Mouse (Mus musculus) midbrain, postnatal 0 days (tissue): Measurements from ENCODE around the gene Kif9. TPM values are rescaled to one million over a fixed set of nuclear protein-coding genes. Genes with fewer than 3 reads are reported as not detected.
A peak's percentile ranks its signal among the peaks of the same experiment; 100 is the strongest.

Experiments used
- ATAC-seq: fragments of 200-750 bp; cut with Nextera tagmentation; 2 replicates; pipeline ENCODE4 v1.8.0; 2017; ENCODE audit warnings: moderate number of reproducible peaks, mild to moderate bottlenecking, moderate TSS enrichment, moderate library complexity; ENCODE audit not compliant: low FRiP score
- DNase-seq: peaks from one replicate; pipeline ENCODE4 v3.0.0-alpha.2; 2015; ENCODE audit warnings: low spot score
- H3K27ac ChIP-seq: fragments of 300-500 bp; sonication (generic); 2 replicates; pipeline ENCODE4 v1.5.1; 2014; ENCODE audit warnings: low read depth, mild to moderate bottlenecking, low read length, mixed read lengths
- H3K27me3 ChIP-seq: fragments of 300-500 bp; sonication (generic); 2 replicates; pipeline ENCODE4 v1.6.1; 2014; ENCODE audit warnings: low read length, control low read depth, mixed read lengths; ENCODE audit not compliant: insufficient read depth
- H3K36me3 ChIP-seq: fragments of 300-500 bp; sonication (generic); 2 replicates; pipeline ENCODE4 v1.6.1; 2014; ENCODE audit warnings: low read length, control low read depth, mixed read lengths; ENCODE audit not compliant: insufficient read depth
- H3K4me1 ChIP-seq: fragments of 300-500 bp; sonication (generic); 2 replicates; pipeline ENCODE4 v1.6.1; 2014; ENCODE audit warnings: mild to moderate bottlenecking, control low read depth, antibody characterized with exemption, low read length, mixed read lengths; ENCODE audit not compliant: insufficient read depth
- H3K4me2 ChIP-seq: fragments of 300-500 bp; sonication (generic); 2 replicates; pipeline ENCODE4 v1.6.1; 2014; ENCODE audit warnings: low read depth, mild to moderate bottlenecking, low read length, mixed read lengths; ENCODE audit not compliant: poor library complexity, severe bottlenecking
- H3K4me3 ChIP-seq: fragments of 300-500 bp; sonication (generic); 2 replicates; pipeline ENCODE4 v1.5.1; 2014; ENCODE audit warnings: low read depth, mild to moderate bottlenecking, low read length, moderate library complexity
- H3K9ac ChIP-seq: fragments of 300-500 bp; sonication (generic); replicated peaks from 2 replicates; pipeline ENCODE4 v1.6.1; 2014; ENCODE audit warnings: mild to moderate bottlenecking, low read length, moderate library complexity, mixed read lengths; ENCODE audit not compliant: poor library complexity, severe bottlenecking
- H3K9me3 ChIP-seq: fragments of 300-500 bp; sonication (generic); 2 replicates; pipeline ENCODE4 v1.6.1; 2016; ENCODE audit warnings: low read length, control low read depth
- CTCF ChIP-seq: IDR thresholded peaks from 2 replicates; pipeline ENCODE4 v1.5.1; 2016; ENCODE audit warnings: antibody characterized with exemption, mild to moderate bottlenecking
- WGBS: fragments of 180-500 bp; shearing (Covaris S2); extraction: QIAGEN DNeasy Blood & Tissue Kit; methylation state at CpG from one replicate; pipeline ENCODE4 v1.1.7; 2014; 5-methylcytosine and 5-hydroxymethylcytosine counted together
- polyA plus RNA-seq: library from polyadenylated mRNA; unstranded; fragments of >200 nt; fragmentation: Nextera tagmentation; extraction: Ambion mirVana; gene quantifications from 2 replicates; pipeline ENCODE4 v1.2.1, GENCODE M21; 2015
- total RNA-seq: library from RNA; depleted of rRNA; stranded (reverse); fragments of >200 nt; gene quantifications from 2 replicates; pipeline ENCODE4 v1.2.3, GENCODE M21; 2014

The Kif9 gene
- total and polyA plus RNA-seq, 2 experiments from 2014 or later = 3.7 to 5.6 TPM

- H3K9me3 ChIP-seq = no peaks in the 10 kb centered on the region
- H3K27me3 ChIP-seq = no peaks in the 10 kb centered on the region
- H3K4me3 ChIP-seq = no peak overlapping the region
- WGBS = 83% methylated on average over 15 of the region's 15 CpGs
- peaks cover 32% of the 10 kb centered on the region for H3K36me3 ChIP-seq
- no peak overlapping the region for H3K9ac ChIP-seq
- no peak overlapping the region for H3K27ac ChIP-seq
- H3K4me1 ChIP-seq = no peaks in the 10 kb centered on the region
- no peak for DNase-seq
- ATAC-seq = peak; percentile 10; the same call in 1 of the 2 replicates
- H3K4me2 ChIP-seq = no peak overlapping the region
- TF ChIP-seq CTCF = no peak
Observed at GRCm38 (mm10) chr9:110448356-110448755, 28.4 kb upstream of the Kif9 start.

GRCm38 (mm10) chr9:110448857-110449617 is 27.7 kb upstream of the Kif9 start:
- ATAC-seq = peak; percentile 91
- 25% methylated on average over 11 of the region's 11 CpGs for WGBS

GRCm38 (mm10) chr9:110452523-110452922 is 24.2 kb upstream of the Kif9 start:
- Histone ChIP-seq H3K9me3 (no peaks in the 10 kb centered on the region), H3K4me2 (no peak overlapping the region), H3K4me3 (no peak overlapping the region), H3K9ac (no peak overlapping the region), H3K27ac (no peak overlapping the region), H3K36me3 (peaks cover 31% of the 10 kb centered on the region), H3K4me1 (no peaks in the 10 kb centered on the region), H3K27me3 (no peaks in the 10 kb centered on the region)
- no peak for DNase-seq
- TF ChIP-seq CTCF = no peak
- 83% methylated on average over 3 of the region's 3 CpGs for WGBS
- no peak for ATAC-seq

More at GRCm38 (mm10) chr9:110448857-110449617, 27.7 kb upstream of the Kif9 start:
- H3K9me3 ChIP-seq = no peaks in the 10 kb centered on the region
- no peak overlapping the region for H3K4me2 ChIP-seq
- peak; percentile 91 for TF ChIP-seq CTCF
- H3K27me3 ChIP-seq = no peaks in the 10 kb centered on the region
- peak overlapping the region; percentile 51; the same call in 1 of the 2 replicates for H3K27ac ChIP-seq
- H3K36me3 ChIP-seq = peaks cover 32% of the 10 kb centered on the region
- DNase-seq = peak; percentile 95
- no peak overlapping the region for H3K4me3 ChIP-seq
- H3K4me1 ChIP-seq = no peaks in the 10 kb centered on the region
- no peak overlapping the region for H3K9ac ChIP-seq

GRCm38 (mm10) chr9:110457926-110458325 is 18.8 kb upstream of the Kif9 start:
- peaks cover 18% of the 10 kb centered on the region; the same call in 1 of the 2 replicates for H3K36me3 ChIP-seq
- H3K9me3 ChIP-seq = no peaks in the 10 kb centered on the region
- H3K9ac ChIP-seq = no peak overlapping the region
- DNase-seq = no peak
- no peak for TF ChIP-seq CTCF
- ATAC-seq = no peak
- H3K4me3 ChIP-seq = no peak overlapping the region
- H3K27ac ChIP-seq = no peak overlapping the region
- no peaks in the 10 kb centered on the region for H3K27me3 ChIP-seq
- H3K4me1 ChIP-seq = no peaks in the 10 kb centered on the region
- WGBS = 73% methylated on average over 3 of the region's 3 CpGs
- no peak overlapping the region for H3K4me2 ChIP-seq

GRCm38 (mm10) chr9:110459145-110459727 is 17.5 kb upstream of the Kif9 start:
- no peak for DNase-seq
- TF ChIP-seq CTCF = no peak
- WGBS = 66% methylated on average over 2 of the region's 2 CpGs
- no peak overlapping the region for H3K27ac ChIP-seq
- no peak overlapping the region for H3K4me2 ChIP-seq
- no peak for ATAC-seq
- no peak overlapping the region for H3K4me3 ChIP-seq
- H3K27me3 ChIP-seq = no peaks in the 10 kb centered on the region
- no peak overlapping the region for H3K9ac ChIP-seq
- H3K9me3 ChIP-seq = no peaks in the 10 kb centered on the region
- H3K36me3 ChIP-seq = peaks cover 16% of the 10 kb centered on the region; the same call in 1 of the 2 replicates
- no peaks in the 10 kb centered on the region for H3K4me1 ChIP-seq
